Mouse (Mus musculus): ENCODE data around the gene 4930433I11Rik.
"Not testable (repeated sequence)": the region's sequence is repeated elsewhere in the genome, so short reads cannot be mapped to it uniquely, and the experiment has no call there.

The 4930433I11Rik gene

DNA sequence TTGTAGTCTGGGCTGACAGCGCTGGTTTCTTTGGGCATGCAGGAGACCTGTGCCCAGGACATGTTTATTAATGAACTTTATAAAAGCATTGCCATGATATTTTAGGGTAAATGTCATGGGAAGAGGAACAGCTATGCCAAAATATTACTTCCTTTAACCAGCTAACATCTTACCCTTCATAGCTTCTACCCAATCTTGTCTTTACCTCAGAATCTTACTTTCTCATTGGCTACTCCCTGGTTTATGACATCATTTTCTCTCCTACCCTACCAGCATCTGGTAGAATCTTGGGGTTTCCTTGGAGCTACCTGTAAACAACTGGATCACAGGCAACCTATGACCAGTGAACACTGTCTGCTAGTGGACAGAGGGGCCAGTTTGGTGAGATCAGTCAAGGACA lies at the start of gene 4930433I11Rik:
Gene 4930433I11Rik (plus strand): TSS at position 301 of the 400 bp plus-strand sequence.
- DNase-seq, result no peak

DNA sequence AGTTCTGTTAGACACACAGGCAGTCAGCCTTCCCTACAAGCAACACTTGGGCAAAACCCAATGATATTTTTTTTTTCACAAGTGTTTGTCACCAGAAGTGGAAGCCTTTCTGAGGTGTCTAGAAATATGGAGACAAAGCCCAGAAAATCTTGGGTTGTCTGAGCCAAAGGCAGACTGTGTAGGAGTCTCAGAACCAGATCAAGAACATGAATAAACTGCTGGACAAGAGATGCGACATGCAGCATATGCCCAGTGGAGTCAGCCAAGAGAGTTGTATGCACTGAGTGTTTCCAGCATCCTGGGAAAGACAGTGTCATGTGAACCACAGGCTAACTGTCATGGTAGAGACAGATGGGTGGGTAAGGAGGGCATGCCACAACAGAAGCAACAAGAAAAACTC lies 48.0 kb upstream of the 4930433I11Rik start:
- no peak for DNase-seq

DNA sequence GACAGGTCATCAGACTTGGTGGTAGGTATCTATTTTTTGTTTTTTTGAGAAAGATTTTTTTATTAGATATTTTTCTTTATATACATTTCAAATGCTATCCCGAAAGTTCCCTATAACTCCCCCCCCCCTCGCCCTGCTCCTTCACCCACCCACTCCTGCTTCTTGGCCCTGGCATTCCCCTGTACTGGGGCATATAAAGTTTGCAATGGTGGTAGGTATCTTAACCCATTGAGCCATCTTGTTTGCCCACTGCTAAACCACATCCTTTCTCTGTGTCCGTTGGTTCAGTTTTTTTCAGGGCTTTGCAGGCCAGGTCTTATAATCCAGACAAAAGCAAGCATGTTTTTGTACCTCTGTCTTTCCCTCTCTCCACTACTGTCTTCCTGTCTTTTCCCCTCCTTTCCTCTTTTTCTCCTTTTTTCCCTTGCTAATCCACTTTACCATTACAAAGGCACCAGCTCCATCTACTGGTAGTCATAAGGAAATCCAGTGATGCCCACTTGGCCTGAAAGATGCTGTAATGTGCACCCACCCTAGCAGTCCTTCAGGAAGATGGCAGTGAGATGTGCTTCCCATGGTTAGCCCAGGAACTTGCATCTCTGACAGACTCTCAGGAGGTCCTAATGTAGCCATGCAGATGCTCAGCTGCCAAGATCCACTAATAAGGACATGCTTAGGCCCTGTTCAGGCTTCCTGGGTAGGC lies 45.0 kb upstream of the 4930433I11Rik start:
- DNase-seq, result no peak

DNA sequence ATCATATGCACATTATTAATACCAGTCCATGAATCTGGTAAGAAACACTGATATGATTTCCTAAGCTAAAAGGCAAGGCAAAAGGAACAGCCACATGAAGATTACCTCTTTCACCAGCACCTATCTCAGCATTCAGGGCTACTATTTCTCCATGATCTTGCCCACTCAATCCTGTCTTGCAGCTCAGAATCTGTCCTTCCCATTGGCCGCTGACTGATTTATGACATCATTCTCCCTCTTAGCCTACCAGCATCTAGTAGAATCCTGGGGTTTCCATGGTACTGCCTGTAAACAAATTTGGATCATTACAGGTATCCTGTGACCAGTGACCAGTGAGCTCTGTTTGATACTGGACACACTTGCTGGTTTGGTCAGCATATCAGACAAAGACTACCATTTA lies 45.1 kb downstream of the 4930433I11Rik start, which contains the start of gene Gm4884:
Gene Gm4884 (plus strand): TSS at position 301 of the 400 bp plus-strand sequence.
- not testable (repeated sequence) for DNase-seq

DNA sequence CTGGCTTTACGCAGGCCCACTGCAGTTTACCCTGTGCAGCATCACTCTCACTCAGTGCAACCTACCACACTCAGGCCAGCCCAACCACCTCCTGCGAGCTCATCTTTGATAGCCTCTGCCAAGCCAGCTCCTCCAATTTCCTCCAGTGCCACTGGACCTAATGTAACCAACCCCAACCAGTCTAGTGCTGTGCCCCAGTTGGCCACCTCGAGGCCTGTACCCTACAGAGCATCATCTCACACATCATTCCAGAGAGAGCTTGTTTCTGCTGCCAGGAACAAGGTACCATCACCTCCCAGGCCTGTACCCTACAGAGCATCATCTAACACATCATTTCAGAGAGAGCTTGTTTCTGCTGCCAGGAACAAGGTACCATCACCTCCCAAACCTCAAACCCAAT lies 56.7 kb downstream of the 4930433I11Rik start:
- not testable (repeated sequence) for DNase-seq

Data from cerebellum, adult 9-10 months (tissue).